Mouse (Mus musculus): ENCODE measurements around the gene Timp2.
"Not testable (repeated sequence)": the region's sequence is repeated elsewhere in the genome, so short reads cannot be mapped to it uniquely, and the experiment has no call there.

Gene Timp2

DNA sequence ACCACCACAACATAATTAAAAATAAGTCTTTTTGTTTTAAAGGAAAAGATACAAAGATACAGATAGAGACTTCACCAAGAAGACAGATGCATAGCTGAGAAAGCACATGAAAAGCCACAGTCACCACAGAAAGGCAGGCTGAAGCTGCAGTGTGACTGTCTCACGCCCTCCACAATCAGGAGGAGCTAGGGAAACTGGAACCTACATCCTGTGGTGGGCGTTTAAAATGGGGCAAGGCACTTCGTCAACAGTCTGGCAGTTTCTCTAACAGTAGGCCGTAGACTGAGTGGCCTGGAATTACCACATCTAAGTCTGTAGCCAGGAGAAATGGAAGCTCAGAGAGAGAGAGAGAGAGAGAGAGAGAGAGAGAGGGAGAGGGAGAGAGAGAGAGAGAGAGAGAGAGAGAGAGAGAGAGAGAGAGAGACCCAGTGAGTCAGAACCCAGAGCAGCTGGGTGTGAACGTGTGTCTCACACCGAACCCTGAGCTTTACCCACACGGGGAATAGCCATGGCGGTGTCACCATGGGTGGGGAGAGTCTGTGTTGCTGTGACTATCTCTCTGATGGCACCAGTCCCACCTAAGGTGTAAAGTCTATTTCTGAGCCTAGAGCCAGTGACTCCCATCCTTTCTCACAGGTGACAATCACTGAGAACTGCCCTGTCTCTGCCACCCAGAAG is 17.9 kb downstream of the Timp2 start:
- DNase-seq (ENCODE audit: low spot score in 2 of 2), result no peak

DNA sequence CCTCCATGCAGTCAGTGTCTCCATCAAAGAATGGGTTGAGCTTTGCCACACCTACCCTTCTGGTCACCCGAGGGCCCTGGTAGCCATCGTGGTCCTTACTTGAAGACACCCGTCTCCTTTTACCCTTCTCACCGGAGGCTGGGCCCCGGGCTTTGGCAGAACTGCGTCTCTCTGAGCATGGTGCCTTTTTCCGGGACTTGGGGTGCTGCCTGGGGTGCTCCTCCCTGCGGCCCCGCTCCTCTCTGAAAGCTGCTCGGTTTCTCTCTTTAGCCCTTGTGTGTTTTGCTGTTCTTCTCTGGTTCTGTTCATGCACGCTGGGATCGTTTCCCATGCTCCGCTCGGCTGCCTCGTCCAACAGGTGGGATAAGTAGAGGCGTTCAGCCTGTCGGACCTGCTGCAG is 22.1 kb downstream of the Timp2 start:
- no peak for DNase-seq (ENCODE audit: low spot score in 2 of 2)

GRCm38 (mm10) chr11:118332376-118332775 is 23.2 kb downstream of the Timp2 start:
- no peak for DNase-seq (ENCODE audit: low spot score in 2 of 2)

- no peak for DNase-seq (ENCODE audit: low spot score in 2 of 2)
These were observed 24.8 kb downstream of the Timp2 start for GRCm38 (mm10) chr11:118330777-118331176.

- DNase-seq (ENCODE audit: low spot score in 2 of 2), result no peak
These were observed 25.2 kb downstream of the Timp2 start for GRCm38 (mm10) chr11:118330361-118330760.

DNA sequence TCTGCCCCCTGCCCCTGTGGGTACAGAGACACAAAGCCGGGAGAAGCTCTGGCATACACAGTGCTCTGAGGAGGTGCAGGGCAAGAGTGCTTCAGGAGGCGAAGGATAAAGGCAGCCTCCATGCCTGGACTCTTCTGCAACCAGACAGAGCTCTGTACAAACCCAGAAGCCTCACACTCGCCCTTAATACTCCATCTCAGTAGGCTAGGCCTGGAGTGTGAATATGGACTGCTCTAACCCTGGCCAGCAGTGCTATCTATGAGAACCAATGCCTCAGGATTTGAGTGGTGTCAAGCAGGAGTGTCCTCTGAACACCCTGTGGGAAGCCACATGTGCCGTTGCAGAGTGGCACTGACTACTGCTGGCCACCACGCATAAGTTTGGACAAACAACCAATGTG is 26.6 kb downstream of the Timp2 start:
- DNase-seq (ENCODE audit: low spot score in 2 of 2), result no peak

- no peak for DNase-seq (ENCODE audit: low spot score in 2 of 2)
These were observed 27.0 kb downstream of the Timp2 start for GRCm38 (mm10) chr11:118328511-118328910.

- no peak for DNase-seq (ENCODE audit: low spot score in 2 of 2)
These were observed 28.3 kb downstream of the Timp2 start for GRCm38 (mm10) chr11:118326991-118327971.

DNA sequence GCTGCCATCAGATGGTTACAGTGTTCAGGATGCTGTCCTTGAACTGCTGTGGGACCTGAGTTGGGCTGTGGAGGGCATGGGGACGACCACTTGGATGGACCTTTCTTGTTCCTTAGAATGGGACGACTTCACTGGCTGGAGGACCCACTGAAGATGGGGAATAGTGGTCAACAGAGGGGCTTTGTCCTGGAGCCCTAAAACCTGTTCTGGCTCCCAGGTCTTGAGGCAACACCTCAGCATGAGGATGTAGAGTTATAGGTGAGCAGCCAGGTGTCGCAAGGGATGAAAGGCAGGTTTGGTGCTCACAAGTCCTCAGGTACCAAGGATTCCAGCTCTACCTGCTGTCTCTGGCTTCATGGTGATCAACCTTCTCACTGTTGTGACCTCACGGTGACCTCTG is 29.0 kb downstream of the Timp2 start:
- DNase-seq (ENCODE audit: low spot score in 2 of 2), result no peak

- DNase-seq (ENCODE audit: low spot score in 2 of 2), result no peak
These were observed 31.0 kb downstream of the Timp2 start for GRCm38 (mm10) chr11:118324541-118324940.

GRCm38 (mm10) chr11:118323974-118324373 is 31.6 kb downstream of the Timp2 start:
- no peak for DNase-seq (ENCODE audit: low spot score in 2 of 2)

DNA sequence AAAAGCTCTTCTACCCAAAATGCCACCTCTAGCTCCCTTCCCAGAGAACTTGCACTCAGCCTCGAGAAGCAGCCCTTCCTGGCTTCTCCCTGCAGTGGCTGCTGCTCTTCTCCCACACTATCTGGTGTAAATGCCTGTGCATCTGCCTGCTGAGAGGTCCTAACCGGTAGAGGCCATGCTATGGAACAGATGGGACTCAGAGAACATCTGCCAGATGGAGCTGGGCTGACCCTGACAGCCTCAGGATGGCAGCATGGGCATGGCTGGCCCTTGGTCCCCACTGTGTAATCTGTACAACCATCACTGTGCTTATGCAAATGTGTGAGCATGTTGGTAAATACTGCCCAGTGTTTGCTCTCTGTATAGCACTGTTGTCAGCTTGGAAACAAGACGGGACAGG is 32.9 kb downstream of the Timp2 start:
- DNase-seq (ENCODE audit: low spot score in 2 of 2), result no peak

GRCm38 (mm10) chr11:118321971-118322370 is 33.6 kb downstream of the Timp2 start:
- DNase-seq (ENCODE audit: low spot score in 2 of 2), result no peak

DNA sequence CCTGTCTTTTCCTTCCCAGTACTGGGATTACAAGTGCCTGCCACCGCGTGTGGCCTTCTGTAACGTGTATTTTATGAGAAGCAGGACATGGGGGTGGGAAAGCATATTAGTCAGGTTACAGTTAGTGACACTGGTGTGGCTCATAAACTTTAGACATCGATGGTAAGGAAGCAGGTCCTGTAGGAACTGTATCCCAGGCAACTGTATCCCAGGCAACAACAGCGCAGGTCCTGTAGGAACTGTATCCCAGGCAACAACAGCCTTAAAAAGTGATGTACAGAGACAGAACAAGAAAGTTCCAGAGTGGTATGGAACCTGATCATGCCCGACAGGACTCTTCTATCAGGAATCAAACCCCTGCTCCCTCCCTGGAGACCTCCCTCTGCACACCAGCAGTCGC is 34.0 kb downstream of the Timp2 start:
- no peak for DNase-seq (ENCODE audit: low spot score in 2 of 2)

DNA sequence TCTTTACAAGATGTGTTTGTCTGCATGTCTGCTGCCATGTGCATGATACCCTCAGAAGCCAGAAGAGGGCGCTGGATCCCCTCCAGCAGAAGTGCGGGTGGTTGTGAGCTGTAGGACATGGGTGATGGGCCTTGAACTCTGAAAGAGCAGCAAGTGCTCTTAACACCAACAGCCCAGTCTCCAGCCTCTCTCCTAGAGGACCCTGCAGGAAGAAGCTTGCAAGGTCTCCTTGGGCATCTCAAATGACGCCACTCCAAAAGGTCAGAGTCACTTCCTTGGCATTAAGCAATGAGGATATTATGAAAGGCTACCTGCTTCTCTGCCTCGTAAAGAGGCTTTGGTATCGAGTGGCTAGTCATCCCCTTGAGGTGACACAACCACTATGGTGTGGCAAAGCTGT is 36.9 kb downstream of the Timp2 start:
- DNase-seq (ENCODE audit: low spot score in 2 of 2), result peak; percentile 49 to 80

GRCm38 (mm10) chr11:118317129-118317528 is 38.4 kb downstream of the Timp2 start:
- no peak for DNase-seq (ENCODE audit: low spot score in 2 of 2)

GRCm38 (mm10) chr11:118316231-118316806 is 39.2 kb downstream of the Timp2 start:
- DNase-seq (ENCODE audit: low spot score in 2 of 2), result no peak

DNA sequence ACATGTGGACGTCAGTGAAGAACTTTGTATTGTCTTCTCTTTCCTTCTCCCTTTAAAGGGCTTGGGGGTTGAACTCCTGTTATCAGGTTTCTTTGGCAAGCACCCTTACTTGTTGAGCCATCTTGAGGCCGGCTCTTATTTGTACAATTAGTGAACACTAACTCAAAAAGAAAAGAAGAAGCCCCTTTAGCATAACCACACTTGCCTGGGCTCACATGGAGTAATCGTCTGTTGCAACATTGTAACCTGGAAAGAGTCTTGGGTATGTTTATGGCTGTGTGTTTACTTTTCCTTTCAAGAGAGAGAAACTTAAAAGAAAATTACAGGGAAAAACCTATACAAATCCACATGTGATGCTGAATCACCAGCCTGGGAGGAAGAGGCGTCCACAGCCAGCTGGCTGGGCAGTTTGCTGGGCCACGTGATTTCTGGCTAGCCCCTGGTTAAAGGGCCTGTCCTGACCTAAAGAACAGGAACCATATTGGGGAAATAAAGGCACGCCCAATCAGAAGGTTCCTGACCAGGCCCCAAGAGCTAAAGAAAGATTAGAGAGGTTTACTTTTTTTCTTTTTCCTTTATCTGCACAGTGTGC is 43.3 kb downstream of the Timp2 start:
- DNase-seq (ENCODE audit: low spot score in 2 of 2), result no peak

DNA sequence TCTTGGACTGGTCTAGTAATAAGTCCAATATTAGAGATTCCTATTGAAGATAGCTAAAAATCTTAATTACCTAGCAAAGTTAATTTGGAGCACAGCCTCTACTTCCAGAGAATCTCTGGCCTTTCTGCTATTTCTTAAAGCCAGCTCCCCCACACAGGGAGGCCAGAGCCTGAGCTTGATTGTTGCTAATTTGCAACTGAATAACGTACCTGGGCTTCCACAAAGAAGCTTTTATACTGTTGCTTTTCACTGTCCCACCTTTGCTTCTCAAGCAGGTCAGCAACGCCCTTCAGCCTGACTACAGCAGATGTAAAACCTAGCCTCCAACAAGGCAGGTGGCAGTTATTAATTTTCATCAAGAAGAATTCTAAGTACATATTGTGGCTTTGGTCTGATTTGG is 47.6 kb downstream of the Timp2 start:
- DNase-seq (ENCODE audit: low spot score in 2 of 2), result not testable (repeated sequence)

GRCm38 (mm10) chr11:118303959-118304358 is 51.6 kb downstream of the Timp2 start:
- DNase-seq (ENCODE audit: low spot score in 2 of 2), result not testable (repeated sequence)

DNA sequence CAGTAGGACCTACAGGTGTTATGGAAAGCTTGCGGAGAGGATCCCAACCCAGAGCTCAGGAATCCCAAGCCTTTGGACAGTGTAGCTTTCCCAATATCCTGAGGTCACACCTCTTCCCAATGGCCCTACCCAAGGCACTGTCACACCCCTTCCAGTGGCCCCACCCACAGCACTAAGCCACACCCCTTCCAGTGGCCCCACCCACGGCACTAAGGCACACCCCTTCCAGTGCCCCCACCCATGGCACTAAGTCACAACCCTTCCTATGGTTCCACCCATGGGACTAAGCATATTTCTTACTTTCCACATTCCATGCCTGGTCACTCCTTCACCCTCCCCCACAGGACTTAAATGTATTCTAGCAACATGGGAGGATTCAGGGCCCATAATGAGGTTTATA is 56.7 kb downstream of the Timp2 start:
- no peak for DNase-seq (ENCODE audit: low spot score in 2 of 2)

DNA sequence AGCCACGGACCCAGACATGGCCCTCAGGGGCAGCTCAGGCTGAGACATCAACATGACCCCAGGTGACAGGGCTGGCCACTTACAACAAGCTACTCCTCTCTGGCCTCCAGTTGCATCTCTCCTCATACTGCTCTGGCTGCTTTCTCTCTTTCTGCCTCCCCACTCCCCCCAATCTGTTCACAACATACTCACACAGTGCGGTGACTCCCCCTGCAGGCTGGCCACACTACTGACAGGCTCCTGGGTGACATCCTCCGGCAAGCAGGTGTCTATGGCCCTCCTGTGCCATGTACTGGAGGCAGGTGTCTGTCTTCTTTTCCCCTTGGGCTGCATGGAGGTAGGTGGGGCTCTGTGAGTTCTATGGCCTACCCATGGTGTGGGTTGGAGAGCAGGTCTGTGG is 57.6 kb downstream of the Timp2 start:
- no peak for DNase-seq (ENCODE audit: low spot score in 2 of 2)
